Mouse (Mus musculus) heart, adult 2 months (tissue): ENCODE data around the gene Iqca.

Experiments used
- CTCF ChIP-seq: fragments of 200-600 bp; IDR thresholded peaks from 2 replicates; pipeline ENCODE4 v1.8.1; 2022; ENCODE audit warnings: antibody characterized with exemption, mild to moderate bottlenecking, moderate library complexity
- EP300 ChIP-seq: fragments of 200-500 bp; IDR thresholded peaks from 2 replicates; pipeline ENCODE4 v1.6.1; 2011; ENCODE audit warnings: low read depth, low read length, control low read depth; ENCODE audit not compliant: insufficient read depth
- POLR2A ChIP-seq: fragments of 200-500 bp; IDR thresholded peaks from 2 replicates; pipeline ENCODE4 v1.6.1; 2011; ENCODE audit warnings: mild to moderate bottlenecking, low read depth, low read length, control low read depth; ENCODE audit not compliant: insufficient read depth

GRCm38 (mm10) chr1:90050046-90050739, 103.0 kb downstream of the Iqca start:
- TF ChIP-seq POLR2A = no peak
- TF ChIP-seq CTCF = no peak
- no peak for TF ChIP-seq EP300
